Mouse (Mus musculus) brown adipose tissue, adult 24 weeks (tissue): ENCODE measurements around the gene Cdc6. TPM values are rescaled to one million over a fixed set of nuclear protein-coding genes. Genes with fewer than 3 reads are reported as not detected.
A peak's percentile ranks its signal among the peaks of the same experiment; 100 is the strongest.

Experiments
- H3K27ac ChIP-seq: fragments of 200-500 bp; replicated peaks from 2 replicates; pipeline ENCODE4 v1.5.1; 2012; ENCODE audit warnings: low read depth, mild to moderate bottlenecking, low read length
- H3K4me1 ChIP-seq: fragments of 200-500 bp; 2 replicates; pipeline ENCODE4 v1.6.1; 2012; ENCODE audit warnings: low read length, mixed read lengths; ENCODE audit not compliant: control insufficient read depth, insufficient read depth, insufficient read length
- H3K4me3 ChIP-seq: fragments of 200-500 bp; 2 replicates; pipeline ENCODE4 v1.5.1; 2012; ENCODE audit warnings: low read depth, mild to moderate bottlenecking, low read length, moderate library complexity; ENCODE audit not compliant: insufficient read depth
- polyA plus RNA-seq: library from polyadenylated mRNA; stranded (reverse); fragments of >200 nt; gene quantifications from 2 replicates; pipeline ENCODE4 v1.2.4, GENCODE M21; 2012; ENCODE audit not compliant: missing spikeins, insufficient read depth, insufficient read length

Gene Cdc6
- 0.28 and 1.7 TPM in 2 replicates for polyA plus RNA-seq

GRCm38 (mm10) chr11:98907437-98908173 lies at the start of gene Cdc6:
Cdc6 (plus strand) TSS chr11:98907801.
- peak within 1 kb of the TSS; percentile 50 for H3K4me3 ChIP-seq
- H3K4me1 ChIP-seq: peaks cover 3% of the 10 kb centered on the region; the same call in 1 of the 2 replicates
- no peak within 1 kb of the TSS for H3K27ac ChIP-seq

GRCm38 (mm10) chr11:98858759-98859731 lies 48.6 kb upstream of the Cdc6 start:
- Histone ChIP-seq H3K27ac (no peak overlapping the region), H3K4me1 (no peaks in the 10 kb centered on the region), H3K4me3 (no peak overlapping the region)

- peak within 1 kb of the TSS; percentile 82 for H3K4me3 ChIP-seq
- no peaks in the 10 kb centered on the region for H3K4me1 ChIP-seq
- peak within 1 kb of the TSS; percentile 79 for H3K27ac ChIP-seq
Measured at GRCm38 (mm10) chr11:98863028-98863750, 44.4 kb upstream of the Cdc6 start, which contains the start of gene Wipf2. Wipf2 (plus strand) TSS chr11:98863638.

- H3K4me1 ChIP-seq: no peaks in the 10 kb centered on the region
- H3K4me3 ChIP-seq: peak overlapping the region; percentile 82
- peak overlapping the region; percentile 79 for H3K27ac ChIP-seq
Measured at GRCm38 (mm10) chr11:98863751-98864429, 43.7 kb upstream of the Cdc6 start.

GRCm38 (mm10) chr11:98867293-98867692 lies 40.3 kb upstream of the Cdc6 start:
- Histone ChIP-seq H3K4me3 (no peak overlapping the region), H3K27ac (no peak overlapping the region), H3K4me1 (0 out of 2 replicates have a peak, but pooled peaks cover 2% of the 10 kb centered on the region)

- Histone ChIP-seq H3K4me3 (no peak overlapping the region), H3K27ac (no peak overlapping the region), H3K4me1 (0 out of 2 replicates have a peak, but pooled peaks cover 2% of the 10 kb centered on the region)
Measured at GRCm38 (mm10) chr11:98869906-98870305, 37.7 kb upstream of the Cdc6 start.

- Histone ChIP-seq H3K4me3 (no peak overlapping the region), H3K4me1 (0 out of 2 replicates have a peak, but pooled peaks cover 2% of the 10 kb centered on the region), H3K27ac (no peak overlapping the region)
Measured at GRCm38 (mm10) chr11:98870791-98871190, 36.8 kb upstream of the Cdc6 start.

GRCm38 (mm10) chr11:98871416-98871815 lies 36.2 kb upstream of the Cdc6 start:
- Histone ChIP-seq H3K4me3 (no peak overlapping the region), H3K27ac (no peak overlapping the region), H3K4me1 (0 out of 2 replicates have a peak, but pooled peaks cover 2% of the 10 kb centered on the region)

GRCm38 (mm10) chr11:98872040-98872439 lies 35.6 kb upstream of the Cdc6 start:
- Histone ChIP-seq H3K27ac (no peak overlapping the region), H3K4me1 (peaks cover 6% of the 10 kb centered on the region; the same call in 1 of the 2 replicates), H3K4me3 (no peak overlapping the region)

GRCm38 (mm10) chr11:98873900-98874299 lies 33.7 kb upstream of the Cdc6 start:
- Histone ChIP-seq H3K27ac (no peak overlapping the region), H3K4me3 (no peak overlapping the region)

GRCm38 (mm10) chr11:98877001-98877400 lies 30.6 kb upstream of the Cdc6 start:
- peaks cover 3% of the 10 kb centered on the region; the same call in 1 of the 2 replicates for H3K4me1 ChIP-seq
- no peak overlapping the region for H3K4me3 ChIP-seq
- no peak overlapping the region for H3K27ac ChIP-seq

More at GRCm38 (mm10) chr11:98873900-98874299, 33.7 kb upstream of the Cdc6 start:
- H3K4me1 ChIP-seq: peaks cover 6% of the 10 kb centered on the region; the same call in 1 of the 2 replicates

- H3K4me3 ChIP-seq: no peak overlapping the region
Measured at GRCm38 (mm10) chr11:98887703-98888102, 19.9 kb upstream of the Cdc6 start.

GRCm38 (mm10) chr11:98889077-98889476 lies 18.5 kb upstream of the Cdc6 start:
- Histone ChIP-seq H3K4me3 (no peak overlapping the region), H3K4me1 (no peaks in the 10 kb centered on the region), H3K27ac (no peak overlapping the region)

More at GRCm38 (mm10) chr11:98887703-98888102, 19.9 kb upstream of the Cdc6 start:
- Histone ChIP-seq H3K27ac (no peak overlapping the region), H3K4me1 (no peaks in the 10 kb centered on the region)

GRCm38 (mm10) chr11:98889977-98890376 lies 17.6 kb upstream of the Cdc6 start:
- Histone ChIP-seq H3K27ac (no peak overlapping the region), H3K4me3 (no peak overlapping the region), H3K4me1 (no peaks in the 10 kb centered on the region)
